Mouse (Mus musculus): ENCODE data around the gene Trim26. TPM values are rescaled to one million over a fixed set of nuclear protein-coding genes. Genes with fewer than 3 reads are reported as not detected.

The Trim26 gene
- polyA plus RNA-seq, 1 experiment from 2014 or later, result 49.5 TPM

DNA sequence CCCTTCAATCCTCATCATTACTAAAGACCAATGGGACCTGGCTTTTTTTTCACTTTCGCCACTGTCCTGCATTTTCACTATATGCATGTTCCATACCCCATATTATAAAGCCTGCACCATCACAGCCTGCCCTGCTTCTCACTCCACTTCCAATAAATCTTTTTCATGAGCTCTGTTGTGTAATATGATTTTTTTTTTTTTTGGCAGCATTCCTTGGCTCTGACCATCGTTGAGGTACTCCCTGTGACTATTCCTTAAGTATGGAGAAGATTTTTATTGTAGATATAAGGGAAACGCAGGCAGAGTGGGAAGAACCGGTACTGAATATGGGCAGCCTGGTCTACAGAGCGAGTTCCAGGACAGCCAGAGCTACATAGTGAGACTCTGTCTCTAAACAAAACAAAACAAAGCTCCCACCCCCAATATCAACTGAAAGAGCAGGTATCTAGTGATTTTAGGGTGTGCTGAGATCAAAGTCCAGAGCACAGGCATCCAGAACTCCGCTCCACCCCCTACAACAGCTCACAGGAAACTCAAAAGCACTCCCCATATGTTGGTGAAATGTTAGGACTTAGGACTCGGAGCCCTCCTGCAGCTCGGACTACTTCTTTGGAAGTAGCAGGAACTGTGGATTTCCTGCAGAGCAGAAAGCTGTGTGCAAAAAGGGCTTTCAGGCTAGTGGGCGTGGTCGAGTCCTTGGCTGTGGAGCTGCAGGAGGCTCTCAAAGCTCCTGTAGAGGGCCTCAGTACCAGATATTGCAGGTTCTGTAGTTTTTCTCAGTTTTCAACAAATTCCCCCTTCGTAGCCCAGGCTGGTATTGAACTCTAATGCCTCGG lies 1.1 kb upstream of the Trim26 start:
- Histone ChIP-seq H3K9ac (replicated peaks) (no peak overlapping the region), H3K9me3 (no peaks in the 10 kb centered on the region), H3K4me3 (replicated peaks) (peak overlapping the region; percentile 67; the same call in 1 of the 2 replicates), H3K4me2 (peak overlapping the region; percentile 62), H3K27ac (peak overlapping the region; percentile 97), H3K27me3 (0 out of 2 replicates have a peak, but pooled peaks cover 4% of the 10 kb centered on the region), H3K4me1 (replicated peaks) (peaks cover 16% of the 10 kb centered on the region), H3K36me3 (0 out of 2 replicates have a peak, but pooled peaks cover 3% of the 10 kb centered on the region)
- ATAC-seq (ENCODE audit: insufficient number of reproducible peaks, insufficient read depth, low FRiP score, low TSS enrichment, low read depth), result no peak
- 31% methylated on average over 12 of the region's 12 CpGs for WGBS

DNA sequence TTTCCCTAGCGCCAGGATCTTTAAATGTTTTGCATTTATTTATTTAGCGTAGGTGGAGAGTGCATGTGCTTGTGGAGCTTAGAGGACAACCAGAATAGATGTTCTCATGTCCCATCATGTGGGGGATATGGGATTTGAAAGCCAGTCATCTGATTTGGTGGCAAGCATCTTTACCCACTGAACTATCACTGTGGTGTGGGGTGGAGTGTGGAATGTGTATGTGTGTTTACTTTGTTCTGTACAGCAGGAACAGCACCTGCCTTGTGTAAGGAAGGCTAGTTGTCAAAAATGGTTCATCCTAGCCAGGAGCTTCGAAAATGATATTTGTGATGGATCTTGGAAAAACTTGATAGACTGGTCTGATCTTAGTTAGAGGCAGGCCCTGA lies 514 bp upstream of the Trim26 start:
- H3K4me2 ChIP-seq, result peak overlapping the region; percentile 62
- H3K27me3 ChIP-seq, result 0 out of 2 replicates have a peak, but pooled peaks cover 4% of the 10 kb centered on the region
- peak overlapping the region; percentile 97 for H3K27ac ChIP-seq
- no peaks in the 10 kb centered on the region for H3K9me3 ChIP-seq
- ATAC-seq (ENCODE audit: insufficient number of reproducible peaks, insufficient read depth, low FRiP score, low TSS enrichment, low read depth), result peak; percentile 23; the same call in 1 of the 2 replicates
- WGBS, result 19% methylated on average over 3 of the region's 3 CpGs
- H3K4me3 ChIP-seq (replicated peaks), result peak overlapping the region; percentile 67
- peaks cover 16% of the 10 kb centered on the region for H3K4me1 ChIP-seq (replicated peaks)
- peak overlapping the region; percentile 87 for H3K9ac ChIP-seq (replicated peaks)
- H3K36me3 ChIP-seq, result 0 out of 2 replicates have a peak, but pooled peaks cover 3% of the 10 kb centered on the region

DNA sequence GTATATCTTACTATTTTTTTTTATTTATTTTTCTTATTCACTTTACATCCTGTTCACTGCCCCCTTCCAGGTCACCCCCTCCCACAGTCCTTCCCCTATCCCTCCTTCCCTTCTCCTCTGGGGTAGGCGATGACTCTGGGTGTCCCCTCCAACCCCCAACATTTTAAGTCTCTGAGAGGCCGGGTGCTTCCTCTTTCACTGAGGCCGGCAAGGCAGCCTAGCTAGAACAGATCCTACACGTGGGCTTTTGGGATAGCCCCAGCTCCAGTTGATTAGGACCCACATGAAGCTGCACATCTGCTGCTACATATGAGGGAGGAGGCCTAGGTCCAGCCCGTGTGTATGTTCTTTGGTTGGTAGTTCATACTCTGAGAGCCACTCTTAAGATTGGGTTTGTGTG lies 2.1 kb downstream of the Trim26 start:
- no peak for ATAC-seq (ENCODE audit: insufficient number of reproducible peaks, insufficient read depth, low FRiP score, low TSS enrichment, low read depth)
- H3K9ac ChIP-seq (replicated peaks), result no peak overlapping the region
- 78% methylated on average over 5 of the region's 5 CpGs for WGBS
- 0 out of 2 replicates have a peak, but pooled peaks cover 4% of the 10 kb centered on the region for H3K36me3 ChIP-seq
- no peaks in the 10 kb centered on the region for H3K9me3 ChIP-seq
- peaks cover 20% of the 10 kb centered on the region for H3K4me1 ChIP-seq (replicated peaks)
- H3K4me3 ChIP-seq (replicated peaks), result no peak overlapping the region
- H3K27me3 ChIP-seq, result no peaks in the 10 kb centered on the region
- no peak overlapping the region for H3K27ac ChIP-seq
- no peak overlapping the region for H3K4me2 ChIP-seq

DNA sequence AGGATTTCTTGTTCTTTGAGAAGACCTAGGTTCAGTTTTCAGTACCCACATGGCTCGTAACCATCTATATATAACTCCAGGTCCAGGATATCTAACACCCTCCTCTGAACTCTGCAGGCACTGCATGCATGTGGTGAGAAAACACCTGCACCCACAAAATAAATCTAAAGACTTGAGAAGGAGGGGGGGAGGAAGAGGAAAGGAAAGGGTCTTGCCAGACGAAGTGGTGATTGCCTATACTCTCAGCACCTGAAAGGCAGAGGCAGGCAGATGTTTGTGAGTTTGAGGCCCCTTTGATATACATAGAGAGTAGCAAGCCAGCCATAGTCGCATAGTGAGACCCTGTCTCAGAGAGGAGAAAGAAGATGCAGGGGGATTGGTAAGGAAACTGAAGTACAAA lies 3.0 kb downstream of the Trim26 start:
- 55% methylated on average over 3 of the region's 3 CpGs for WGBS
- H3K4me1 ChIP-seq (replicated peaks), result peaks cover 29% of the 10 kb centered on the region

DNA sequence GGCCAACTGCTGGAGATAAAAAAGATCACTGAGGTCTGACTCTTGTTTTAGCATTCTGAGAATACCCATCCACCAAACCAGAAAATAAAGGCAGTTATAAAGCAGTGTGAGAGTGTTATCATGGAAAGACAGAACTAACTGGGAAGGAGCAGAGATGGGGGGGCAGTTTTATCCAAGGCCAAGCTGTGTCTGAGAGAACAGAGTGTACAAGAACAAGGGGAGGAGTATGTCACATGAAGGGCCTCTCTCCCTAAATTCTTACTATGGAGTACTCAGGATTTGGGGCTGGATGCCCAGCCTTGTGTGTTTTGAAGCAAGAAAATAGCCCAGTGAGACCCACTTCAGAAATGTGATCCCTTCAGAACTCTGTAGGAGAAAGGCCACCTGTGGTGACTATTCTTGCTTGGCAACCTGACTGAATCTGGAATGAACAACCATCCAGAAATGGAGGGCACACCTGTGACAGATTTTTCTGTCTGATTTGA lies 4.1 kb downstream of the Trim26 start:
- Histone ChIP-seq H3K4me1 (replicated peaks) (peaks cover 26% of the 10 kb centered on the region), H3K4me3 (replicated peaks) (no peak overlapping the region), H3K9me3 (no peaks in the 10 kb centered on the region), H3K9ac (replicated peaks) (no peak overlapping the region), H3K27ac (no peak overlapping the region), H3K4me2 (no peak overlapping the region), H3K36me3 (peaks cover 12% of the 10 kb centered on the region), H3K27me3 (no peaks in the 10 kb centered on the region)
- no peak for ATAC-seq (ENCODE audit: insufficient number of reproducible peaks, insufficient read depth, low FRiP score, low TSS enrichment, low read depth)

More for the DNA sequence above, 3.0 kb downstream of the Trim26 start:
- Histone ChIP-seq H3K4me2 (no peak overlapping the region), H3K9me3 (no peaks in the 10 kb centered on the region), H3K9ac (replicated peaks) (no peak overlapping the region), H3K27ac (no peak overlapping the region), H3K36me3 (0 out of 2 replicates have a peak, but pooled peaks cover 10% of the 10 kb centered on the region), H3K4me3 (replicated peaks) (no peak overlapping the region), H3K27me3 (no peaks in the 10 kb centered on the region)
- no peak for ATAC-seq (ENCODE audit: insufficient number of reproducible peaks, insufficient read depth, low FRiP score, low TSS enrichment, low read depth)

DNA sequence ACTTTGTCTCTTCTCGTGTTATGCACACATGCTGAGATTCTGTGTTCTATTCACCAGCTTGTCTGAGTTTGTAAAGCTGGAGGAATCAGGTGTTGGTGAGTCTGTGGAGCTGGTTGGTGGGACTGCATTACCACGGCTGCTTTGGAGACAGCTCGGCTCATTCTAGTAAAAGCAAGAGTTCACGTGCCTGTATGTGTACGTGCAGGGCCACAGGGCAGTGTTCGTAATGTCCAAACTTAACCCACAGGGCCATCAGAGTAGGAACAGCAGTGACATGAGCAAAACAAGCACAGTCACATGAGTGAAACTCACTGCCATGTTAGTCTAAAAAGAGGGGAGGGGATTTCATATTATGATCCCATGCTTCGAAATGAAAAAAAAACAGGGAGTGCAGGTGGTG lies 6.8 kb downstream of the Trim26 start:
- Histone ChIP-seq H3K4me3 (replicated peaks) (no peak overlapping the region), H3K27ac (no peak overlapping the region), H3K4me1 (replicated peaks) (peaks cover 17% of the 10 kb centered on the region), H3K4me2 (no peak overlapping the region), H3K36me3 (peaks cover 14% of the 10 kb centered on the region), H3K9ac (replicated peaks) (no peak overlapping the region), H3K27me3 (no peaks in the 10 kb centered on the region), H3K9me3 (no peaks in the 10 kb centered on the region)
- WGBS, result 79% methylated on average over 7 of the region's 7 CpGs
- no peak for ATAC-seq (ENCODE audit: insufficient number of reproducible peaks, insufficient read depth, low FRiP score, low TSS enrichment, low read depth)

DNA sequence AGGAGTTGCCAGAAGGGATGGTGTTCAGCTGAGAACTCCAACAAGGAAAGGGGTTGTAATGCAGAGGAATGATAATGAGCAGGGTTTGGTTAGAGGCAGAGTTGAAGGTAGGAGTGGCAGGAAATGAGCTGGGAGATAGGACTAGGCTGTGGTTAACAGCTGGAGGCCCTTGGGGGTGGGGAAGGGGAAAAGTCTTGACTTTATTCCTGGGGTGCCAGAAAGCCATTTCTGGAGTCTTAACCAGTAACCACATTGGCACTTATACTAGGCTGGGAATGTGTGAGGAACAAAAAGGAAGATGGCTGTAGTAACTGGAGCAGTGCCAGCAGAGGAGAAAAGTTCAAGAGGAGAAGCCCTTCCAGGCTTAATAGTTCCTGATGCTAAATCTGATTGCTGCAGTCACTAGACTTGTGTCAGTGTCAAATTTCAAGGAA lies 7.4 kb downstream of the Trim26 start:
- no peak overlapping the region for H3K27ac ChIP-seq
- H3K27me3 ChIP-seq, result no peaks in the 10 kb centered on the region
- no peak for ATAC-seq (ENCODE audit: insufficient number of reproducible peaks, insufficient read depth, low FRiP score, low TSS enrichment, low read depth)
- H3K36me3 ChIP-seq, result peaks cover 14% of the 10 kb centered on the region
- no peaks in the 10 kb centered on the region for H3K9me3 ChIP-seq
- no peak overlapping the region for H3K4me3 ChIP-seq (replicated peaks)
- no peak overlapping the region for H3K9ac ChIP-seq (replicated peaks)
- no peak overlapping the region for H3K4me2 ChIP-seq
- H3K4me1 ChIP-seq (replicated peaks), result peaks cover 17% of the 10 kb centered on the region

DNA sequence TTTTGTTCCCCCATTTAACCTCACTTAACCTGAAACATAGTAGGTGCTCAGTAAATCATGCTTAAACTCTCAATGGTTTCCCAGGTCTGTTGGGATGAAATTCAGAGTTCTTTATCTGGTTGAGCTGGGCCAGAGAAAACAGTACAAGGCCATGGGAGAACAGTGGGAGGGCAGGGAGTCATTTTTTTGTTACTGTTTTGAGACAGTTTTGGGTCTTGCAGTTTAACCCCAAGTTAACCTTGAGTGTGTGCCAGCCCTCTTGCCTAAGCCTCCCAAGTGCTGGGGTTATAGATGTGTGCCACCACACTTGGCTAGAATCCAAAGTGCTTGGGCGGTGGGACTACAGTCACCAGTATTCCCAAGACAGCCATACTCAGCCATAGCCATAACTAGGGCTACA lies 7.8 kb downstream of the Trim26 start:
- no peak for ATAC-seq (ENCODE audit: insufficient number of reproducible peaks, insufficient read depth, low FRiP score, low TSS enrichment, low read depth)
- peaks cover 14% of the 10 kb centered on the region for H3K4me1 ChIP-seq (replicated peaks)
- H3K36me3 ChIP-seq, result peaks cover 14% of the 10 kb centered on the region
- WGBS, result 73% methylated on average over 1 of the region's 1 CpGs
- H3K9ac ChIP-seq (replicated peaks), result no peak overlapping the region
- no peak overlapping the region for H3K4me2 ChIP-seq
- no peaks in the 10 kb centered on the region for H3K9me3 ChIP-seq
- no peaks in the 10 kb centered on the region for H3K27me3 ChIP-seq
- no peak overlapping the region for H3K4me3 ChIP-seq (replicated peaks)
- H3K27ac ChIP-seq, result no peak overlapping the region

DNA sequence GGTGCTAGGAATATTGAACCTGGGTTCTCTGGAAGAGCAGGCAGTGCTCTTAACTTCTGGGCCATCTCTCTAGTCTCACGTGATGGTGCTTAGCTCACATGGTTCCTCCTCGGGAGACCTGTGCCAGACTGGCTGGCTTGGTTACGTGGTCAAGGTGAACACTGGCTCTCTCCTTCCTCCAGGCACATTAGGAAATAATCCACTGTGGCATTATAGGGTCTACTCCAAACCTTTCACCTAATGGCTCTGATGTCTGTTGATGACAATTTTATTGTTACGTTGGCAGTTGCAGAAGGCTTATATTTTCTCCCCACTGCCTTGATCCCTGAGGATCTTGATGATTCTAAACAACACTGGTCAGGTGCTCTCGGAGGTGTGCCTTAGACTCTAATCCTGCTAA lies 12.0 kb downstream of the Trim26 start:
- H3K4me1 ChIP-seq (replicated peaks), result peaks cover 11% of the 10 kb centered on the region
- H3K36me3 ChIP-seq, result peaks cover 51% of the 10 kb centered on the region
- no peak for ATAC-seq (ENCODE audit: insufficient number of reproducible peaks, insufficient read depth, low FRiP score, low TSS enrichment, low read depth)
- no peak overlapping the region for H3K27ac ChIP-seq
- 75% methylated on average over 5 of the region's 5 CpGs for WGBS
- no peaks in the 10 kb centered on the region for H3K9me3 ChIP-seq
- H3K4me3 ChIP-seq (replicated peaks), result no peak overlapping the region
- no peak overlapping the region for H3K4me2 ChIP-seq
- no peaks in the 10 kb centered on the region for H3K27me3 ChIP-seq
- H3K9ac ChIP-seq (replicated peaks), result no peak overlapping the region

DNA sequence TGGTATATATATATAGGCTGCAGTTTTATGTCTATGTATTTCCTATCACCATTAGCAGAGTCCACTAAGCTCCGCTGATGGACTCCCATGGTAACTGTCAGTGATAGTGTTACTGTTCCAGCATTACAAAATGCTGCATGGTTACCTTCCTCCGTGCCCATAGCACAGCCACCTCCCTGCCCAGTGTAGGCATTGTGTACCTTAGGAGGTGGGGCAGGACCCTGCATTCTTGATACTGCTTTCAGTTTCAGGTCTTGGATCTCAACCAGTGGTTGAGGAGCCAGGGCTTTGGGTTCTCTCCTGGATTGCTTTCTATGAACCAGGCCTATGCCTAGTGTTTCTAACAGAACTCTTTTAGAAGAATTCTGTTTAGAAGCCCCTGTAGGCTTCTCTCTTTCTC lies 13.1 kb downstream of the Trim26 start:
- no peak for ATAC-seq (ENCODE audit: insufficient number of reproducible peaks, insufficient read depth, low FRiP score, low TSS enrichment, low read depth)
- no peak overlapping the region for H3K27ac ChIP-seq
- H3K9ac ChIP-seq (replicated peaks), result no peak overlapping the region
- no peaks in the 10 kb centered on the region for H3K27me3 ChIP-seq
- no peak overlapping the region for H3K4me3 ChIP-seq (replicated peaks)
- H3K4me2 ChIP-seq, result no peak overlapping the region
- no peaks in the 10 kb centered on the region for H3K9me3 ChIP-seq
- 95% methylated on average over 2 of the region's 2 CpGs for WGBS
- peaks cover 55% of the 10 kb centered on the region for H3K36me3 ChIP-seq
- H3K4me1 ChIP-seq (replicated peaks), result no peaks in the 10 kb centered on the region; the same call in 1 of the 2 replicates

DNA sequence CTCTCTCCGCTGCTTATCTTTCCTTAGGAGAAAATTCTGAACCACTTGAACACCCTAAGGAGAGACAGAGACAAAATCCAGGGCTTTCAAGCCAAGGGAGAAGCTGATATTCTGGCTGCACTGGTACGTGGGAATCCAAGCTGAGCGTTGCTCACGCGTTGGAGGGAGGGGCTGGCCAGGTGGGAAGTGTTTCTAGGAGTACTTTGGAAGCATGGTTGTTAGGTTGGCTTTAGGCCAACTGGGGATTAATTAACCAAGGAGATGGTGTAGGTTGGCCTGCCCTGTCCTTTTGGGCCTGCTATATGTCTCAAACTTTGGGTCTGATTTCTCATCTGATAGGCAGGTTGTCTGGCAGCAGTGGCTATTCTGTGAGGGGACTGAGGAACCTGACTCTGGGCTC lies 14.3 kb downstream of the Trim26 start:
- H3K4me2 ChIP-seq, result no peak overlapping the region
- no peak overlapping the region for H3K4me3 ChIP-seq (replicated peaks)
- H3K27me3 ChIP-seq, result no peaks in the 10 kb centered on the region
- no peak for ATAC-seq (ENCODE audit: insufficient number of reproducible peaks, insufficient read depth, low FRiP score, low TSS enrichment, low read depth)
- H3K27ac ChIP-seq, result no peak overlapping the region
- no peaks in the 10 kb centered on the region for H3K9me3 ChIP-seq
- no peaks in the 10 kb centered on the region for H3K4me1 ChIP-seq (replicated peaks)
- 91% methylated on average over 5 of the region's 5 CpGs for WGBS
- H3K9ac ChIP-seq (replicated peaks), result no peak overlapping the region
- H3K36me3 ChIP-seq, result peaks cover 61% of the 10 kb centered on the region
